Mouse (Mus musculus) mouse embryonic stem cell (cell line): Measurements from ENCODE around the gene Zfp619.
"Not testable (repeated sequence)": the region's sequence is repeated elsewhere in the genome, so short reads cannot be mapped to it uniquely, and the experiment has no call there.

ENCODE experiments used
- in situ Hi-C, 2 experiments: fragments of 300-500 bp; cut with MboI; formaldehyde crosslinking; loops; 1 replicate in 1 of 2; 3 replicates in 1 of 2; pipeline ENCODE4 v1.14.3; 2019 to 2020; ENCODE audit warnings: low sequenced_read_pairs in 2 of 2, low pct_unique_long_range_greater_than_20kb in 1 of 2, mixed read lengths in 1 of 2; ENCODE audit not compliant: unreplicated experiment in 1 of 2

Zfp619 gene

GRCm38 (mm10) chr7:39586834-39587233 is 69.3 kb downstream of the Zfp619 start:
- in situ Hi-C loops, result not testable (repeated sequence)

- in situ Hi-C loops, result no loop called here
Observed at GRCm38 (mm10) chr7:39588037-39588436, 70.5 kb downstream of the Zfp619 start.

- in situ Hi-C loops, result not testable (repeated sequence)
Observed at GRCm38 (mm10) chr7:39588471-39589041, 71.0 kb downstream of the Zfp619 start.

GRCm38 (mm10) chr7:39589044-39589443 is 71.5 kb downstream of the Zfp619 start:
- in situ Hi-C loops, result not testable (repeated sequence)
